Mouse (Mus musculus) cerebellum, postnatal 4 days (tissue): ENCODE results near the gene Utp3.

ENCODE experiments used
- DNase-seq, 2 experiments: peaks; one replicate each; pipeline ENCODE4 v3.0.0; 2022; ENCODE audit warnings: low spot score in 2 of 2, mixed read lengths in 1 of 2

Utp3 gene

DNA sequence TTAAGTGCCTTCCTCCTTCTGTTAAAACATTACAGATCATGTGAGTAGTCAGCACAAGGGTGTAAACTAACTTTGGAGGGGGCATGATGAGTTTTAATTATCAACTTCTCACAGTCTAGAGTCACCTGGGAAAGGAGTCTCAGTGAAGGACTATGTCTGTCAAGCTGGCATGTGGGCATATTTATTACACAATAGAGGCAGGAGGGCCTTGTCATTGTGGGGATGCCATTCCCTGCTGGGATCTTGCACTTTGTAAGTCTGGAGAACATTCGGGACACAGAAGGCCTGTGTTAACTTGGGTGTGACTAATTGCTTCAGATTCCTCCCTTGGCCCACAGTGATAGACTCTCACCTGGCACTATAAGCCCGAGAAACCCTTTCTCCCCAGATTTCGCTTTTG lies 15.3 kb downstream of the Utp3 start:
- DNase-seq: no peak

DNA sequence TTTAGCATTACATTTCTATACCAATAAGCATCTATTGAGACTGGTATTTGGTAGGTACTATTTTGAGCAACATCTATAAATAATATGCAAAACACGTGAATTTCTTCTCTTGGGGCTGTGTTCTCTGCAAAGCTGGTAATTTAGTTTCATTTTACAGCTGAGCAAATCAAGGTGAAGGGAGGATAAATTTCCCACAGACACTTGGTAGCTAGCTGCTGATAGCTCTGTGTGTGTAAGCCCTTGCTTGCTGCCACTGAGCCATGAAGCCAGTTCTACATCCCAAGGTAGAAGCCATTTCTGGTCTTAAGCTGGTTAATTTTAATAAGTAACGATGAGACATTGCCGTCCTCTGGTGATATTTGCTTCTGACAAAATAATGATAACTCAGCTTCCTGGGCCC lies 20.6 kb downstream of the Utp3 start:
- DNase-seq: no peak

DNA sequence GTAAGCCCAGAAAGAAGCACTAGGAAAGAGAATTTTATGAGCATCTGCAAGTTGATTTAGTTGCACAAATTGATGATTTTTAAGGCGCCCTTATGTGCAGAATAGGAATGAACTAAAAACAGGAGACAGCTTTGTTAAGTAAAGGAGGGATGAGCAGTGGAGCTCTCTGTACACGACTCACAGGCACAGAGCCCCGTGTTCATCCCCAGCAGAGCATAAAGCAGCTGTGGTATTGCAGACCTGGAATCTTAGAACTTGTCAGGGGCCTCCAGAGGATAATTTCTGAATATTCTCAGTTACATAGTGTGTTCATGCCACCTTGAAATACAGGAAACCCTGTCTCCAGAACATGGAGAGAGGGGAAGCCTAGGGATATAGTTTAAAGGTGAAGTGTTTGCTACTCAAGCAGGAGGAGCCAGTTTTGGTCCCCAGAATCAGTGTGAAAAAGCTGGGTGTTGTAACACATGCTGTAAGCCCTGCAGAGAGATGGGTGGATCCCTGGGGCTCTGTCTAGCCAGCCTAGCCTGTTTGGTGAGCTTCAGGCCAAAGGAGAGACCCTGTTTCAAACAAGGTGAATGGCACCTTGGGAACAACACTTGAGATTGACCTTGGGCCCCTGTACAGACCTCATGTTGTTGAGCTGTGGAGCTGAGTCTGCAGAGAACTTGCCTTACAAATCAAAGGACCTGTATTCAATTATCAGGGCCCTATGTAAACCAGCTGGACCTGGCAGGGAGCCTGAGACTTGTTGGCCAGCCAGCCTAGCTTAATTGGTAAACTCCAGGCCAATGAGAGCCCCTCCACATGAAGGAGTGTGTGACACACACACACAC lies 21.5 kb downstream of the Utp3 start:
- DNase-seq: no peak

DNA sequence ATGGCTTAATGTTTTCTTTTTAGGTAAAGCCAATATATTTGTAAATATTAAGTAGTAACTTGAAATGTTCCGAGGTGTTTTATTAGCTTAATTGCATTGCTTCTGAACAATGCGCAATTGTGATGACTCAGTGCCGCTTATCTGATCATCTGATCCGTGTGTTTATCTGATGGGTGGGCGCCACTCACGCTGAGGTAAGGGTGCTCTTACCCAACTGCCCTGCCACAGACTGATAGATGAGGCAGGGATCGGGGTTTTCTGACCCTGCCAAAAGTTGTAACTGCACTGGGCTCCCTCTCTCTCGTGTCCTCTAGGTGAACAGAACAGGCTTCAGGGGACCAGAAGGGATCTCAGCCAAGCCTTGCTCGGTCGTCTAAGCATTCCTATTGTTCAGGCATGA lies 26.4 kb downstream of the Utp3 start:
- no peak for DNase-seq

DNA sequence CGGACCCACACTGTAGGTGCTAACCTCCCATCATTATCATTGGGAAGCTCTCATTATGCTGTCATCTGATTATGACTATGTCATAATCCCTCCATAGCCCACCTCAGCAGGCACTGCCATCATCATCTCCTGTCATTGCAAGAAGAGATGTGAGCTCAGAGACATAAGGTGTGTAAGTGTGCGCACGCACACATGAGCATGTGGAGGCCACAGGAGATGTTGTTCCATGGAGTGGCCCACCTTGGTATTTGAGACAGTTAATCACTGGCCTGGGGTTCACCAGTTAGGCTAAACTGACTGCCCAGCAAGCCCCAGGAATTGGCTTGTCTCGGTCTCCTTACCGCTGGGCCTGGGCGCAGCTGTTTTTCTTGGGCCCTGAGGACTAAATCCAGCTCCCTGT lies 27.1 kb downstream of the Utp3 start:
- no peak for DNase-seq

- peak in 1 of 2 experiments; percentile 66 for DNase-seq
Observed at GRCm38 (mm10) chr5:88583271-88584031, 29.2 kb downstream of the Utp3 start.

- DNase-seq: peak in 1 of 2 experiments; percentile 39
Observed at GRCm38 (mm10) chr5:88584061-88584460, 29.8 kb downstream of the Utp3 start.

DNA sequence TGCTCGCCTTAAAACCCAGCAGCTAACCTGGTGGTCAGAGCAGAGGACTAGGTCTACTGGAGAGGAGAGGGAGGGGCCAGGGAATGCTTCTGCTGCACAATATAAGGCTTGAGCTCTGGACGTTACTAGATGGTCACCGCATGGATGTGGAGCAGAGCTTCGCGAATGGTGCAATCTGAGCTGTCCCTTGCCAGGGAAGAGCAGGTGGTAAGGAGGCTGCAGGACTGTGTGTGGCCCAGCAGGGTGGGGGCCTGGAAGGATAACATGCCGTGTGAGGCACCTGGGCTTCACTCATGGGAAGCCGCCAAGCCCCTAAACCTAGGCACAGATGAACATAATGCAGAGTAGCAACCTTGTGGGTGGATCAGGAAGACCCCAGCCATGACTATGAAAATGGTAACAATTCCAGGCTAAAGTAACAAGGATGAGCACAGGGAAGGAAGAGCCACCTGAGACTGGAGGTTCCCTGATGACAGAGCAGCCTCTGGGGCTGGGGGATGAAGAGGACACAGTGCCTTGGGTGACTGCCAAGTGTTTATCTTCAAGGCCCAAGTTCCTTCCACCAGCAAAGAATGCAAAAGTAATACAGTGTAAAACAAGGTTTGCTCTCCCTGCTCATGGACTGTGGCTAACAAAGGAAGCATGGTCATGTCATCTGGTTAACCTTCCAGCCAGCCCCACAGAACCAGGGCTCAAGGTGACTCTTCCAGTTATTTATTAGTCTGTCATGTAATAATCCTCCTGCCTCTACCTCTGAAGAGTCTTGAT lies 32.3 kb downstream of the Utp3 start:
- DNase-seq: no peak

DNA sequence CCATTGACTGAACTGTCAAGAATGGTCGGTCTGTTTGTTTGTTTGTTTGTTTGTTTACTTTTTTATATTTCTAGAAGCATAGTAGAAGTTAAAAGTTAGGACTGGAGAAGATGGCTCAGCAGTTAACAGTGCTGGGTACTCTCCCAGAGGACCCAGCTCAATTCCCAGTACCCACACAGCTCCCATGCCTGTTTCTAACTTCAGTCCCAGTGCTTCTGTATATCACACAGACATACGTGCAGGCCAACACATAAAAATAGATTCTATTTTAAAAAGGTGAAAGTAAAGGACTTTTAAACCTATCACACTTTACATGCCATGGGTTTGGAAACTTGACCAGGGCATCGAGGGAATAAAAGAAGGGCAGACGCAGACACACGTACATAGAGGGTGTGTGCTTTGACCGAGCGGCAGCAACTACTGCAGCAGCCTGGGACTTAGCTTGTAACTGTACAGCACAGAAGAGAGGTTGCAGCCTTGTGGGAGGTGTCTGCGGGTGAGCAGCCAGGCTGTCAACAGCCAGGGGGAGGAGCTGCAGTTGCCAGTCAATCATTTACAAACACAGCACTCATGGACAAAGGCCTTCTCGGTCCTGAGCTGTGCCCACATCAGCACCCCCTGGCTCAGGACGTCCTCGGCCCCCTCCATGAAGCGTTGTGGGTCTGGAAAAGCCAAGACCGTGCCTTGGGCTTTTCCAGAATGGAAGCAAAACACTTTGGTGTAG lies 33.1 kb downstream of the Utp3 start:
- DNase-seq: no peak

GRCm38 (mm10) chr5:88588481-88588880 lies 34.2 kb downstream of the Utp3 start:
- DNase-seq: no peak

DNA sequence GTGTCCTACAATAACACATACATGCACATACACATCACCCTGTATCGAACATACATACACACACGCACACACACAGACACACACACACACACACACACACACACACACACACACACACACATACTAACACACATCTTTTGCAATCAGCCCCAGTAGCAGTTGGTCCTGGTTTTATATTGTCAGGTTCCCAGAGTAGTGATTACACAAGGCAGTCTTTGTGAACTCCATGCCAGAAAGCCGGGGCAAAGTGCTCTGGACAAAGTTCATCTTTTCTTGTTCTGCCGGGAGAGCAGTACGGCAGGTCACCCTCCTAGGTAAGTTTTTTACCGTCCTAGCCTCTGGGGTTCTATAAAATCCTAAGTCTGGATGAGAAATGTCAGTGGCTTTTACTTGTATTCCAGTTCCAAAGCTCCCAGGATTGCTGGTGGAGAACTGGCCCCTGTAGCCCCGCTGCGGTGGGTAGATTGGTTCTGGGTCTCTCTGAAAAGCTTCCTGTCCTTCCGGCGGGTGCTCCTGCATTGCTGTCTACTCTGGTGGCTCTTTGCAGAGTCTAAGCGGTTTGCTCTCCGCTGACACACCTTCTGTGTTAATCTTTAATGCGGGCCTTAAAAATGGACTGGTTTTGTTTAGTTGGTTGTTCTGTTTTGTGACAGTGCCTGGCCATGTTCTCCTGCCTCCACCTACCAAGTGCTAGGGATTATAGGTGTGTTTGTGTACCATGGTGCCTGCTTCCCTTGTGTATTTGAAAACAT lies 39.3 kb downstream of the Utp3 start:
- DNase-seq: no peak

DNA sequence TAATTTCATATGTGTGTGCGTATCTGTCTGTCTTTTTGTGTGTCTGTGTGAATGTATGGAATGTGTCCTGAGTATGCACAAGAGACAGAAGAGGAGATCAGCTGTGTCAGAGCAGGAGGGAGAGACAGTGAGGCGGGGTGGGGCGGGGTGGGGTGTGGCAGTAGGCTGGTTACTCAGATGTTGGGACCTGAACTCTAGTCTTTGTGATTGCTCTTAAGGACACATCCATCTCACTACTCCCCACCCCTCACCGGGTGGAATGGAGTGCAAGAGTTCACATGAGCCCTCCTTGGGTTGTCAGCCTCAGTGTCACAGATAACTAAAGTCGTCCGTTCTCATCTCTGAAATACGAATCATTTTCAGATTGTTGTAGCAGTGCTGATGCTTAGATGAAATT lies 39.9 kb downstream of the Utp3 start:
- no peak for DNase-seq

DNA sequence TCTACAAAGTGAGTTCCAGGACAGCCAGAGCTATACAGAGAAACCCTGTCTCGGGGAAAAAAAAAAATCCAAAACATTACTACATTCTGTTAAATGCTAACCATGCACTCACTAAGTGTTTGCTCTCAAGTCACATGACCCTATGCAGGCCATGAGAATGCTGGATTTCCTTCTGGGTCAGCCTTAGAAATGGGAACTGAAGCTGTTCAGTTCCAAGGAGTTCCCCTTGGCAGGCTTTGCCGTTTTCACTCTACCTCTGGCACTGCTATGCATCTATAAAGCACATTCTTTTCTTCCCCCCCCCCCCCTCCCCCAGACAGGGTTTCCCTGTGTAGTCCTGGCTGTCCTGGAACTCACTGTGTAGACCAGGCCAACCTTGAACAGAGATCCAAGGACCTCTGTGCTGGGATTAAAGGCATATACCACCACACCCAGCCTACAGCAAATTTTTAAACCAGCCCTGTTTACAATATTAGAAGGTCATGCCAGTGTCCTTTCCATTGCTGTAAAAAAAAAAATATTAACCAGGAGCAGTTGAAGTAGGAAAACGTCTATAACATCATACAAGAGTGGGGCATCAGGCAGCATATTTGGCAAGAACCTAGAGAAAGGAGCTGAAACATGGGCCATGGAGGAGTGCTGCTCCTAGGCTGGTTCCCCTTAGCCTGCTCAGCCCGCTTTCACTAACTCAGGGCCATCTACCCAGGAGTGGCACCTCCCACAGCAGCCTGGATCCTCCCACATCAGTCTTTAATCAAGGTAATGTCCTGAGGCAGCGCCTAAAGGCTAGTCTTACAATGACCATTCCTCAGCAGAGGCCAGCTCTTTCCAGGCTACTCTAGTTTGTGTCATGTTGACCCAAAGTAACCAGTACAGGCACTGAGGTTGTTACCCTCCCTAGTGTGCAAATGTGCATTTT lies 41.5 kb downstream of the Utp3 start:
- DNase-seq: no peak

DNA sequence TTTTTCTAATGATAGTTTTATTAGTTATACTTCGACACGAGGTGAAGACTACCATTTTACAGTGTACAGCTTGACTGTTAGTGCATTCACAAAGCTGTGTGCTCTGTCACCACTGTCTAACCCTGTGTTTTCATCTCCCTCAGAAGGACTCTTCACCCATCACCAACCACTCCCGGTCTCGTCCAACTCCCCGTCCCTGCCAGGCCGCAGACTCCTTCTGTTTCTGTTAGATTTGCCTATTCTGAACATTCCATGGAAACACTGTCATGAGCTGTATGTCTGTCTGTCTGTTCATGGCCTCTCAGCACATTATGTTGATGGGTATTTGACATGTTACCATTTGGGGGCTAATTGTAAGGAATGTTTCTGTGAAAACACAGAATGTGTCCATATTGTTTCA lies 44.7 kb downstream of the Utp3 start:
- DNase-seq: no peak

GRCm38 (mm10) chr5:88602030-88602429 lies 47.8 kb downstream of the Utp3 start:
- DNase-seq: no peak

DNA sequence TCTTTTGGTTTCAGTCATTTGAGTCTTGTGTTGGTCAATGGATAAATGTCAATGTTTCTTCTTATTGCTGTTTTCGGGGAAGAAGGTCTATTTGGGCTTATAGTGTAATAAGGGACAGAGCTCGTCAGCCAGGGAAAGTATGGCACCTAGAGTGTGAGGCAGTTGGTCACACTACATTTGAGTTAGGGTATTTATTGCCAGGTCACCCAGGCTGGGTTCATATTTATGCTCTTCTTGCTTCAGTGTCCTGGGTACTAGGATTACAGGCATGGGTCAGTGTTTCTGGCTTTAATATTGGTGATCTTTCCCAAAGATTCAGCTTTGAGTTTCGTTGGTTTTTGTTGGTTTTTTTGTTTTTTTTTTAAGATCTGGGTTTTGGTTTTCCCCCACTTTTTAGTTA lies 48.5 kb downstream of the Utp3 start:
- DNase-seq: no peak

DNA sequence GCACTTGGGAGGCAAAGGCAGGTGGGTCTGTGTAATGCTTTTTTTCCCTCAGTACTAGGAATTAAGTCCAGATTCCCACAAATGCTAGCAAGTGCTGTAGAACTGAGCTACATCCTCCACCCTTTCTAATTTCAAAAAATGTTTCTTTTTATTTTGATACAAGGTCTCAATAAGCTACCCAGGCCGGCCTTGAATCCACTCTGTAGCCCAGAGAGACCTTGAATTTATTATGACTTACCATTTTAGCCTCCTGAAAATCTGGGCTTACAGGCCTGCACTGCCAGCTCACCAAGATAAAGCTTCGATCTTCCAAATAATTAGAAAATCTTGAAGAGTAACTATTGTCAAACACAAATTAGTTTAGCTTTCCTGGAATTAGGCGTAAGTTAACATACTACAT lies 49.8 kb downstream of the Utp3 start:
- no peak for DNase-seq

GRCm38 (mm10) chr5:88604641-88605358 lies 50.5 kb downstream of the Utp3 start:
- DNase-seq: no peak
